Mouse (Mus musculus): ENCODE measurements at regions not wholly inside any gene's neighbourhood (a gene's known extent, or its start where the extent isn't known, plus 50 kb on each side); places are given as distances from the start of the nearest gene placed in this dataset.
"Not testable (repeated sequence)": the region's sequence is repeated elsewhere in the genome, so short reads cannot be mapped to it uniquely, and the experiment has no call there.

GRCm38 (mm10) chr14:16005409-16005808, 243.7 kb upstream of the Ngly1 start:
- Histone ChIP-seq H3K4me2 (no peak overlapping the region), H3K27ac (no peak overlapping the region), H3K4me1 (no peaks in the 10 kb centered on the region), H3K9ac (no peak overlapping the region), H3K36me3 (no peaks in the 10 kb centered on the region), H3K27me3 (no peaks in the 10 kb centered on the region), H3K9me3 (no peaks in the 10 kb centered on the region), H3K4me3 (no peak overlapping the region)
- ATAC-seq (ENCODE audit: borderline replicate concordance, extremely low read depth, low FRiP score, low TSS enrichment) = no peak
- WGBS = 93% methylated on average over 1 of the region's 1 CpGs

- Histone ChIP-seq H3K4me1 (no peaks in the 10 kb centered on the region), H3K4me2 (no peak overlapping the region), H3K9ac (no peak overlapping the region), H3K9me3 (no peaks in the 10 kb centered on the region), H3K4me3 (no peak overlapping the region), H3K27ac (no peak overlapping the region), H3K36me3 (no peaks in the 10 kb centered on the region), H3K27me3 (no peaks in the 10 kb centered on the region)
- no peak for ATAC-seq (ENCODE audit: borderline replicate concordance, extremely low read depth, low FRiP score, low TSS enrichment)
- 91% methylated on average over 2 of the region's 2 CpGs for WGBS
Measured at GRCm38 (mm10) chr14:16006968-16007367, 242.1 kb upstream of the Ngly1 start.

- Histone ChIP-seq H3K9ac (no peak overlapping the region), H3K27ac (no peak overlapping the region), H3K4me3 (no peak overlapping the region), H3K27me3 (no peaks in the 10 kb centered on the region), H3K4me1 (no peaks in the 10 kb centered on the region), H3K9me3 (no peaks in the 10 kb centered on the region), H3K36me3 (no peaks in the 10 kb centered on the region), H3K4me2 (no peak overlapping the region)
- ATAC-seq (ENCODE audit: borderline replicate concordance, extremely low read depth, low FRiP score, low TSS enrichment) = no peak
Measured at GRCm38 (mm10) chr14:16009778-16010177, 239.3 kb upstream of the Ngly1 start.

GRCm38 (mm10) chr14:16023853-16024252, 225.2 kb upstream of the Ngly1 start:
- no peaks in the 10 kb centered on the region for H3K27me3 ChIP-seq
- H3K4me3 ChIP-seq = no peak overlapping the region
- H3K36me3 ChIP-seq = no peaks in the 10 kb centered on the region
- no peak overlapping the region for H3K27ac ChIP-seq
- ATAC-seq (ENCODE audit: borderline replicate concordance, extremely low read depth, low FRiP score, low TSS enrichment) = no peak
- no peak overlapping the region for H3K4me2 ChIP-seq
- H3K4me1 ChIP-seq = no peaks in the 10 kb centered on the region
- no peaks in the 10 kb centered on the region for H3K9me3 ChIP-seq
- no peak overlapping the region for H3K9ac ChIP-seq

GRCm38 (mm10) chr14:16037771-16038170, 211.3 kb upstream of the Ngly1 start:
- no peak for ATAC-seq (ENCODE audit: borderline replicate concordance, extremely low read depth, low FRiP score, low TSS enrichment)
- H3K27ac ChIP-seq = no peak overlapping the region
- no peaks in the 10 kb centered on the region for H3K4me1 ChIP-seq

GRCm38 (mm10) chr14:16038336-16038735, 210.7 kb upstream of the Ngly1 start:
- WGBS = 58% methylated on average over 1 of the region's 1 CpGs

More at GRCm38 (mm10) chr14:16037771-16038170, 211.3 kb upstream of the Ngly1 start:
- H3K4me2 ChIP-seq = no peak overlapping the region
- no peaks in the 10 kb centered on the region for H3K27me3 ChIP-seq
- H3K9ac ChIP-seq = no peak overlapping the region
- H3K9me3 ChIP-seq = no peaks in the 10 kb centered on the region
- no peak overlapping the region for H3K4me3 ChIP-seq
- no peaks in the 10 kb centered on the region for H3K36me3 ChIP-seq

GRCm38 (mm10) chr14:16044466-16044865, 204.6 kb upstream of the Ngly1 start:
- Histone ChIP-seq H3K9ac (no peak overlapping the region), H3K9me3 (no peaks in the 10 kb centered on the region), H3K36me3 (no peaks in the 10 kb centered on the region), H3K4me2 (no peak overlapping the region), H3K27me3 (no peaks in the 10 kb centered on the region), H3K4me1 (no peaks in the 10 kb centered on the region), H3K4me3 (no peak overlapping the region), H3K27ac (no peak overlapping the region)
- ATAC-seq (ENCODE audit: borderline replicate concordance, extremely low read depth, low FRiP score, low TSS enrichment) = no peak

More at GRCm38 (mm10) chr14:16038336-16038735, 210.7 kb upstream of the Ngly1 start:
- no peaks in the 10 kb centered on the region for H3K27me3 ChIP-seq
- no peak for ATAC-seq (ENCODE audit: borderline replicate concordance, extremely low read depth, low FRiP score, low TSS enrichment)
- H3K4me2 ChIP-seq = no peak overlapping the region
- H3K9me3 ChIP-seq = no peaks in the 10 kb centered on the region
- H3K36me3 ChIP-seq = no peaks in the 10 kb centered on the region
- H3K9ac ChIP-seq = no peak overlapping the region
- no peaks in the 10 kb centered on the region for H3K4me1 ChIP-seq
- no peak overlapping the region for H3K27ac ChIP-seq
- H3K4me3 ChIP-seq = no peak overlapping the region

- not testable (repeated sequence) for H3K9me3 ChIP-seq; H3K36me3 ChIP-seq; ATAC-seq (ENCODE audit: borderline replicate concordance, extremely low read depth, low FRiP score, low TSS enrichment); H3K27me3 ChIP-seq; H3K27ac ChIP-seq; H3K4me3 ChIP-seq; H3K4me2 ChIP-seq; H3K9ac ChIP-seq; H3K4me1 ChIP-seq
- WGBS = 97% methylated on average over 7 of the region's 12 CpGs
Measured at GRCm38 (mm10) chr14:16072534-16072933, 176.5 kb upstream of the Ngly1 start.

- Histone ChIP-seq H3K4me3 (no peak overlapping the region), H3K4me1 (no peaks in the 10 kb centered on the region), H3K9me3 (no peaks in the 10 kb centered on the region), H3K36me3 (no peaks in the 10 kb centered on the region), H3K4me2 (no peak overlapping the region), H3K27me3 (no peaks in the 10 kb centered on the region), H3K27ac (no peak overlapping the region), H3K9ac (no peak overlapping the region)
- 67% methylated on average over 1 of the region's 1 CpGs for WGBS
- ATAC-seq (ENCODE audit: borderline replicate concordance, extremely low read depth, low FRiP score, low TSS enrichment) = no peak
Measured at GRCm38 (mm10) chr14:16074089-16074488, 175.0 kb upstream of the Ngly1 start.

- H3K4me2 ChIP-seq = no peak overlapping the region
- no peak overlapping the region for H3K27ac ChIP-seq
- no peak overlapping the region for H3K9ac ChIP-seq
- H3K4me1 ChIP-seq = no peaks in the 10 kb centered on the region
- no peak overlapping the region for H3K4me3 ChIP-seq
- H3K36me3 ChIP-seq = no peaks in the 10 kb centered on the region
- H3K9me3 ChIP-seq = no peaks in the 10 kb centered on the region
- no peak for ATAC-seq (ENCODE audit: borderline replicate concordance, extremely low read depth, low FRiP score, low TSS enrichment)
- 100% methylated on average over 1 of the region's 1 CpGs for WGBS
- H3K27me3 ChIP-seq = no peaks in the 10 kb centered on the region
Measured at GRCm38 (mm10) chr14:16079096-16079495, 170.0 kb upstream of the Ngly1 start.

GRCm38 (mm10) chr14:16087231-16087630, 161.8 kb upstream of the Ngly1 start:
- H3K4me2 ChIP-seq; H3K9ac ChIP-seq; H3K27me3 ChIP-seq; ATAC-seq (ENCODE audit: borderline replicate concordance, extremely low read depth, low FRiP score, low TSS enrichment); H3K4me1 ChIP-seq; H3K36me3 ChIP-seq; H3K4me3 ChIP-seq; H3K9me3 ChIP-seq; H3K27ac ChIP-seq: not testable (repeated sequence)

- H3K27ac ChIP-seq = no peak overlapping the region
- no peaks in the 10 kb centered on the region for H3K4me1 ChIP-seq
- H3K27me3 ChIP-seq = no peaks in the 10 kb centered on the region
- no peak overlapping the region for H3K9ac ChIP-seq
- no peaks in the 10 kb centered on the region for H3K9me3 ChIP-seq
- H3K4me3 ChIP-seq = no peak overlapping the region
- ATAC-seq (ENCODE audit: borderline replicate concordance, extremely low read depth, low FRiP score, low TSS enrichment) = no peak
- no peak overlapping the region for H3K4me2 ChIP-seq
- H3K36me3 ChIP-seq = no peaks in the 10 kb centered on the region
- 86% methylated on average over 4 of the region's 4 CpGs for WGBS
Measured at GRCm38 (mm10) chr14:16092391-16093132, 156.5 kb upstream of the Ngly1 start.

- Histone ChIP-seq H3K27me3 (no peaks in the 10 kb centered on the region), H3K9ac (no peak overlapping the region), H3K4me2 (no peak overlapping the region), H3K27ac (no peak overlapping the region), H3K9me3 (no peaks in the 10 kb centered on the region), H3K4me1 (no peaks in the 10 kb centered on the region), H3K36me3 (no peaks in the 10 kb centered on the region), H3K4me3 (no peak overlapping the region)
- WGBS = 54% methylated on average over 2 of the region's 2 CpGs
- no peak for ATAC-seq (ENCODE audit: borderline replicate concordance, extremely low read depth, low FRiP score, low TSS enrichment)
Measured at GRCm38 (mm10) chr14:16093133-16093505, 156.0 kb upstream of the Ngly1 start.

Data from lung, embryonic 15.5 days (tissue).